In the genomic region with DNA sequence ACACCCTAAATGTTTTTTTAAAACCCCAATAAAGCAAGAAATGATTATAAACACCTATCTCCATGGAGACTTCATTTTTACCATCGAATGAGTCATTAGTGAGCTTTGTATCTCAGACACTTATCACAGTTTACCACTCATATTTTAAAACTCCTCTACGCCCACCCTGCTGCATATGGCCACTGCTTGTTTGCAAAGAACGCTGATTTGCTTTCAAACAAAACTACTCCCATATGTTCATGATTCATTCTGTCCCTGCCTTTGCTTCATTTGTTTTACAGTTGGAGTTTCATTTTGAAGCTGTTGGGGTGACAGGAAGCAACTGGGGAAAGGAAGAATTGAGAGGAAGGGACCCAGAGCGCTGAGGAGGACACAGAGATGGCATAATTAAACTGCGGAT, we compare ENCODE assay signal across 13 mouse cellular contexts.
DNase-seq lines count a peak whose midpoint lies in the region.
"Had no signal": no experiment of that assay in that cellular context is flagged by ENCODE, and none has a peak within 500 bp of the region (broad histone marks: within the 10 kb centered on the region; RNA-seq: fewer than 3 reads in every experiment).

No protein-coding gene starts in this region.

- peak; percentile 46 to 47 for DNase-seq in left cerebral cortex, adult 18-20 months (ENCODE audit: low spot score in 2 of 2)
- DNase-seq in left cerebral cortex, postnatal 10 days (ENCODE audit: extremely low spot score in 1 of 2, low spot score in 2 of 2), result no peak
- peak; percentile 13 to 18 for DNase-seq in frontal cortex, postnatal 14 days (ENCODE audit: low spot score in 2 of 2)
- peak; percentile 32 to 71 for DNase-seq in left cerebral cortex, adult 9 months (ENCODE audit: low spot score in 2 of 2)
- DNase-seq in right cerebral cortex, postnatal 36 days (ENCODE audit: low spot score in 2 of 2), result peak; percentile 62 to 66
- DNase-seq in spleen, adult 12 weeks (ENCODE audit: low spot score), result no peak
- DNase-seq in heart, adult 18-20 months, result no peak
- DNase-seq: cerebellum, adult 9-10 months; gastrocnemius, adult 2 months; heart, postnatal 10 days; kidney, adult 18-20 months; kidney, postnatal 10 days; thymus, postnatal 14 days had no signal

- intact Hi-C loops in left cerebral cortex, postnatal 10 days (cut with DNase I), result no loop called here

Comparison
In these comparisons a context has a peak if more than half of its experiments do, and no peak if none do; other contexts are left out.
1. DNase-seq: peak in left cerebral cortex, adult 18-20 months (2 of 2), frontal cortex, postnatal 14 days (2 of 2), left cerebral cortex, adult 9 months (2 of 2) and right cerebral cortex, postnatal 36 days (2 of 2); none in left cerebral cortex, postnatal 10 days (0 of 2), spleen, adult 12 weeks (single experiment) and heart, adult 18-20 months (0 of 2).